Mouse (Mus musculus): ENCODE measurements around the gene Med6.
A peak's percentile ranks its signal among the peaks of the same experiment; 100 is the strongest.
"Not testable (repeated sequence)": the region's sequence is repeated elsewhere in the genome, so short reads cannot be mapped to it uniquely, and the experiment has no call there.

Gene Med6

DNA sequence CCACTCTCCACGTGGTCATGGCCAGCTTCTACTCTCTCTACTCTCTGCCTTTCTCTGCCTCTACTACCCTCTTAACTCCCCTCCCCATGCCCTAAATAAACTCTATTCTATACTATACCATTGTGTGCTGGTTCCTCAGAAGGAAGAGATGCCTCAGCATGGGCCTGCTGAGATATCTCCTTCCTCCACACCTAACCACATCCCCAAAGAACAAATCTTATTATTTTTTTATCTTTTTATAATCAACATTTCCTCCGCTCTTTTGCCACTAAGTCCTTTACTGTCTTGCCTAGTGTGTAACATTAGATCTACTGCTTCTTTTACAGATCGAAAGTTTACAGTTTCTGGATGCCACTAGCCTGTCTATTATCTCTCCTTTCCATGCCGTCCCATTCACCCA lies 47.6 kb downstream of the Med6 start:
- DNase-seq: no peak

DNA sequence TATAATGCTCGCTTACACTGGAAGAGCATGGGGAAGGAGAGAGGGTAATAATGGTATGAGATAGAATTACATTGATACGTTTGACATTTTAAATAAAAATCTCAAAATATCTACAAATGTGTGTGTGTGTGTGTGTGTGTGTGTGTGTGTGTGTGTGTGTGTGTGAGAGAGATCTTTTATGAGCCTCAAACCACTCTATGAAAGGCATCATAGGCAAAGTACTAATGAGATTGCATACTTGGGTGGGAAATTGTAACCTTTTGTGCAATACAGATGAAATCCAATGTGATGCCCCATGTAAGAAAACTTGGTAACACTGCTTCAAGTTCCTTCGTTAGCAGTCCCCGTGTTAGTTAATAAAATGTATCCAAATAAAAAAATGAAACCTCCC lies 61.8 kb downstream of the Med6 start:
- no peak for DNase-seq

DNA sequence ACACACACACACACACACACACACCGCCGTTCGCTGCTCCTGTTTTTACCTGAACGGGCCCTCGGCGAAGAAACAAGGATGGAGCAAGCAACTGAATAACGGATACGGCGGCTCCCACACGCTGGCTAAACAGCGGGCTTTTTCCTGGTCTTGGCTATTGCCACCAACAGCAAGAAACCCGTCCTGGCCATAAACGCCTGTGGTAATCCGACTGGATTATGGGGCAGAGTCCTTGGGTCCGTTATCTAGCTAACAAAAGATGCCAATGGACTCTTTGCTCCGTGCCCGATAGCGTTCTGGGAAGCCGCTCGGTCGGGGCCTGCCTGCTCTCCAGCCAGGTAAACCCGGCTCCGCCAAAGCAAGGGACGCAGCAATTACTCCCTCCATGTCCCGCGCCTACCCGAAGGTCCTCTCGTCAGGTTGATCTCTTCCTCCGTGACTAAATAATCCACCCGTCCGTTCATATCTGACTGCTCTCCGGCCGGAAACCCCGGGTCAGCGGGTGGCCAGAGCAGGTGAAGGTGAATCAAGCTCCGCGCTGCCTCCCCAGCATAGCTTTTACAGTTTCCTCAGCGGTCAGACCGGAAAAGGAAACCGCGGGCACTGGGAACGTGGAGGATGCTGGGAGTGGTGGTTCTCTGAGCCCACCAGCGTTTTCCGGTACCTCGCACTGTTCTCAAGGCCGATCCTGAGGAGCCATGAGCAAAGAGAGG lies 62.3 kb downstream of the Med6 start, which contains the start of the genes Gm20498 and Synj2bp:
Gene Gm20498 (minus strand): TSS at position 590 of the 713 bp plus-strand sequence.
Gene Synj2bp (minus strand): TSS at position 596 of the 713 bp plus-strand sequence.
- peak; percentile 91 for DNase-seq

DNA sequence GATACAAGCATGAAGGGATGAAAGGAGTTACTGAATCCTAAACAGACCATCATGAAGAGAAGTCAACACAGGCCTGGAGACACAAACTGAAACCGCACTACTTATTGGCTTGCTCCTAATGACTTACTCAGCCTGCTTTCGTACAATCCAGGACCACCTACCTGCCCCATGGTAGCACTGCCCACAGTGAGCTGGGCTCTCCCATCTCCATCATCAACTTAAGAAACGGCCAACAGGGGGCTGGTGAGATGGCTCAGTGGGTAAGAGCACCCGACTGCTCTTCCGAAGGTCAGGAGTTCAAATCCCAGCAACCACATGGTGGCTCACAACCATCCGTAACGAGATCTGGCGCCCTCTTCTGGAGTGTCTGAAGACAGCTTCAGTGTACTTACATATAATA lies 64.2 kb downstream of the Med6 start:
- not testable (repeated sequence) for DNase-seq
